Mouse (Mus musculus) liver, embryonic 16.5 days (tissue): ENCODE measurements around the gene Neu3. TPM values are rescaled to one million over a fixed set of nuclear protein-coding genes. Genes with fewer than 3 reads are reported as not detected.

ENCODE experiments used
- polyA plus RNA-seq: library from polyadenylated mRNA; unstranded; fragments of >200 nt; fragmentation: Nextera tagmentation; extraction: Ambion mirVana; gene quantifications from 2 replicates; pipeline ENCODE4 v1.2.1, GENCODE M21; 2015

The Neu3 gene
- polyA plus RNA-seq, 1 experiment from 2014 or later = 5.1 TPM

Other genes with a start within 250 kb of the Neu3 start
- gene Tpbgl, start 201.3 kb downstream of the Neu3 start, polyA plus RNA-seq = 0.39 and 0.47 TPM in 2 replicates
- gene Slco2b1, start 117.1 kb downstream of the Neu3 start, polyA plus RNA-seq = 0.53 and 0.58 TPM in 2 replicates
- gene Olfr520, start 98.1 kb downstream of the Neu3 start, polyA plus RNA-seq = not detected in 2 replicates
- not detected in 2 replicates for gene Olfr521, start 64.9 kb downstream of the Neu3 start, polyA plus RNA-seq
- not detected in 2 replicates for gene Xrra1, start 30.7 kb upstream of the Neu3 start, polyA plus RNA-seq
- gene Spcs2, start 35.0 kb upstream of the Neu3 start, polyA plus RNA-seq = 189 and 192 TPM in 2 replicates
- gene Rnf169, start 152.0 kb upstream of the Neu3 start, polyA plus RNA-seq = 1.4 and 1.5 TPM in 2 replicates
- gene Chrdl2, start 177.8 kb upstream of the Neu3 start, polyA plus RNA-seq = not detected in 2 replicates